Mouse (Mus musculus): ENCODE data around the gene Schip1.

Gene Schip1

GRCm38 (mm10) chr3:68130386-68130785 is 65.8 kb downstream of the Schip1 start:
- DNase-seq, result no peak

- no peak for DNase-seq
Observed at GRCm38 (mm10) chr3:68138833-68139627, 74.4 kb downstream of the Schip1 start.

DNA sequence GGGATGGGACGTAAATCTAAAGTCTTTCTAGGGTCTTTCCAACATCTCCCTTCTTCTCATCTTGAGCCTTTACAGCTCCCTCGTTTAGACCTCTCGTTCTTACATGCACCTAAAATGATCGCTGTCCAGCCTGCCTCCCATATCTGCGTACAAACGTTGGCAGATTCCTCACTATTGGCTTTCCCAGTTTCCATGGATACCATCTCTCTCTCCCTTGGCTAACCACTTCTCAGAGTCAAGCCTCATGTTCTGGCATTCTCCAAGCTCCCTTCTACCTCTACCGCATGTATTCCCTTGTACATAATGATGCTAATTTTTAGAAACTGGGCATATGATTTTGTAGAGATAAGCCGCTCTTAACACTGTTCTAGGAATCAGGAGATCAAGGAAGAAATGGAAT is 86.1 kb downstream of the Schip1 start:
- DNase-seq, result no peak

GRCm38 (mm10) chr3:68160175-68160574 is 95.6 kb downstream of the Schip1 start:
- DNase-seq, result no peak

GRCm38 (mm10) chr3:68160760-68161159 is 96.2 kb downstream of the Schip1 start:
- DNase-seq, result peak in 1 of 2 experiments; percentile 22

GRCm38 (mm10) chr3:68178248-68178647 is 113.6 kb downstream of the Schip1 start:
- DNase-seq, result no peak

- DNase-seq, result no peak
Observed at GRCm38 (mm10) chr3:68187471-68187870, 122.9 kb downstream of the Schip1 start.

DNA sequence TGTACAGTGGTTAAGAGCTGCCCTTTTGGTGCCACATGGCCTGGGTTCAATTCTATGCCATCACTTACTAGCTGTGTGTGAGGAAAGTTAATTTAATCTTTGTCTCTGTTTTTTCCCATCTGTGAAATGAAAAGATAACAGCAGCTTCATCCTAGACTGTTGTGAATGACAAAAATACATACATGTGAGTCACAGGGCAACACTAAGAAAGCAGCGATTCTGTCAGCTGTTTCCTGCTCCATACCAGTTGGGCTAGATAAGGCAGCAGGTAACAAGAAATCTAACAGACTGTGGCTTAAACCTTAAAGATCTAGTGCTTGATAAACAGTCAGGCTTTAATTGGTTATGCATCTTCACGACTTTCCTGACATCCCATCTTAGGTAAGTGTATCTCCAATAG is 124.5 kb downstream of the Schip1 start:
- DNase-seq, result no peak

DNA sequence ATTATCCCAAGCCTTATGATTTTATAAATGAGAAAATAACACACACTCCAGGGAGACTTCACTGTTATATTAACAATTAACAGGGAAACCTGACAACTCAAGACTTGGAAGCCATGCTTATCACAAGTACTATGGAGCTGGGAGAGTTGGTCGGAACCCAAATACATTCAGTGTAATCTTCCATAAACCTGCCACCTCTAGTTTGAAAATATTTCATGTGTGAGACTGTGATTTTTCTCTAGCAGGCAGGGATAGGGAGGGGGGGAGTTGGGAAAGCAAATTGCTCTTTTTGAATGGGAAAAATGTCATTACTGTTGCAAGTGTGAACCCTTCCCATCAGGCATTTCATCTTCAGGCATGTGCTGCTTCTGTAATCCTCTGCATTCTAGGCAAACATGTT is 132.3 kb downstream of the Schip1 start:
- no peak for DNase-seq

- no peak for DNase-seq
Observed at GRCm38 (mm10) chr3:68201214-68201613, 136.6 kb downstream of the Schip1 start.

- DNase-seq, result no peak
Observed at GRCm38 (mm10) chr3:68202162-68202902, 137.7 kb downstream of the Schip1 start.

DNA sequence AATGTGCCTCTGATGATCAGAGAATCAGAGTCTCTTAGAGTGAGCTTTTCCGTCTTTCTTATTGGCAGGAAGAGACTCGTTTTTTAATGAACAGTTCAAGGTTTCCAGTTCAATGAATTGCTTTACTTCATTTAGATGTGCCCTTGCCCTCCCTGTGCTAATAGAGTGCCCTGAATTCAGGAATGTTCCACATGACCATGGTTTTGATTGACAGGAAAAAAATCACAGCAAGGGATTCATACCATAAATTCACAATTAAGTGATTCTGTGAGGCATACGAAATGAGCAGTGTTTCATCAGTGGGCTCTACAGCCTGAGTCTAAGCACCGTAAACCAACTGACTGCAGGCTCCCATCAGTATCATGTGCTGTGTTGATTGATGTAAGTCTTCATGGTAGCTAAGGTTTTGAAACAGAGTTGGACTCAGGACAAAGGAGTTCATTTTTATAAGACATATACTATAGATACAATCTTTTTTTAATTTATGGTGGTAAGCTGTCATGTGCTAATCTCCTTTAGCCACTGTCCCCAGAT is 139.4 kb downstream of the Schip1 start:
- DNase-seq, result no peak

DNA sequence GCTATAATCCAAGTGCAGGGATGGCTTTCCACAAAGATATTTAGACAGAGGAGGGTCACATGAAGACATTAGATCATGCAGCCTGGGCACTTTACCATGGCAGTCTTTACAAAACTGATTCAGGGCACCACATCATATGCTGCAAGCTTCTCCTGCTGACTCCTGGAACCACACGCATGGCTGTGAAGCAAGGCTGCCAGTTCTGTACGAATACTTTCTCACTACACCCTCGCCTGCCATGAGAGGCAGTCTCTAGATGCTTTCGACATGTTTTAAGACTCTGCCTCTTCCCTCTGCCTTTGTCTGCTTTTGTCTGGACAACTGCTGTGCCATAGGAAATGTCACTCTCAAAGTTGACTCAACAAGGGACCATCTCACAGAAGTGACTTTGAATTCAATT is 145.8 kb downstream of the Schip1 start:
- DNase-seq, result no peak

- DNase-seq, result no peak
Observed at GRCm38 (mm10) chr3:68221452-68221851, 156.8 kb downstream of the Schip1 start.

- no peak for DNase-seq
Observed at GRCm38 (mm10) chr3:68239887-68240286, 175.3 kb downstream of the Schip1 start.

- no peak for DNase-seq
Observed at GRCm38 (mm10) chr3:68243239-68243638, 178.6 kb downstream of the Schip1 start.

- DNase-seq, result peak; percentile 17 to 43
Observed at GRCm38 (mm10) chr3:68246154-68246553, 181.6 kb downstream of the Schip1 start.

DNA sequence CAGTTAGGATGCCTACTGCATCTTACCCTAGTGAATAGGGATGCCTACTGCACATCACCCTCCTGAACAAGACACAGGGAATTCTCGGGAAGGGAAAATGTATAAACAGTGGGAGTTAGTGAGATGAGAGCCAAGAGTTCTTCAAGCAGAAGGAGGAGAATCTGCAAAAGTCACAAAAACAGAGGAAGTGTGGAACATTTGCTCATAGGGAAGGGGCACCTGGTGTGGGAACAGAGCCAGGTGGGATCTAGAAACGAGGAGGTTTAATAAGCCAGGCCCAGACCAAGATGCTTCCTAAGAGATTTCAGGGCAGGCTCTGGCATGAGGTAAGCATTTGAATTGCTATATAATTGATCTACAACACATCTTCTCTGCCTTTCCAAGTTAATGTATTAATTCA is 186.0 kb downstream of the Schip1 start:
- no peak for DNase-seq

- DNase-seq, result no peak
Observed at GRCm38 (mm10) chr3:68252335-68252734, 187.7 kb downstream of the Schip1 start.

- no peak for DNase-seq
Observed at GRCm38 (mm10) chr3:68262304-68262703, 197.7 kb downstream of the Schip1 start.

GRCm38 (mm10) chr3:68267905-68268304 is 203.3 kb downstream of the Schip1 start:
- DNase-seq, result no peak

- DNase-seq, result no peak
Observed at GRCm38 (mm10) chr3:68269251-68269650, 204.6 kb downstream of the Schip1 start.

GRCm38 (mm10) chr3:68270246-68270645 is 205.6 kb downstream of the Schip1 start:
- DNase-seq, result no peak

- DNase-seq, result no peak
Observed at GRCm38 (mm10) chr3:68271457-68271856, 206.9 kb downstream of the Schip1 start.

Data from lung, postnatal 4 days (tissue).